Mouse (Mus musculus): ENCODE data around the gene Morc4. TPM values are rescaled to one million over a fixed set of nuclear protein-coding genes. Genes with fewer than 3 reads are reported as not detected.

Morc4 gene
- polyA plus RNA-seq, 1 experiment = 6.1 TPM

GRCm38 (mm10) chrX:139825402-139825801, 46.1 kb downstream of the Morc4 start:
- no peaks in the 10 kb centered on the region for H3K4me1 ChIP-seq (ENCODE audit: control insufficient read depth, insufficient read depth, low read length)
- TF ChIP-seq POLR2A (IDR thresholded peaks at IDR 0.05; ENCODE audit: low read depth, low read length) (no peak), CTCF (conservative IDR thresholded peaks at IDR 0.05; ENCODE audit: insufficient read depth, insufficient read length, low read depth, low read length) (no peak)
- no peaks in the 10 kb centered on the region for H3K36me3 ChIP-seq (ENCODE audit: control insufficient read depth, insufficient read depth, low read length)
- no peak overlapping the region for H3K4me3 ChIP-seq (ENCODE audit: insufficient read depth, low read depth, low read length)
- peak; percentile 54 for DNase-seq
- 65% methylated on average over 1 of the region's 1 CpGs for WGBS
- H3K27me3 ChIP-seq (replicated peaks; ENCODE audit: control insufficient read depth, insufficient read depth, low read length) = no peaks in the 10 kb centered on the region
- peak overlapping the region; percentile 45; the same call in 1 of the 2 replicates for H3K27ac ChIP-seq (ENCODE audit: insufficient read depth, low read depth, low read length)

GRCm38 (mm10) chrX:139815201-139815600, 56.3 kb downstream of the Morc4 start:
- peak; percentile 85 for DNase-seq
- TF ChIP-seq POLR2A (IDR thresholded peaks at IDR 0.05; ENCODE audit: low read depth, low read length) = no peak
- TF ChIP-seq CTCF (conservative IDR thresholded peaks at IDR 0.05; ENCODE audit: insufficient read depth, insufficient read length, low read depth, low read length) = no peak
- no peaks in the 10 kb centered on the region; the same call in 1 of the 2 replicates for H3K4me1 ChIP-seq (ENCODE audit: control insufficient read depth, insufficient read depth, low read length)
- 20% methylated on average over 5 of the region's 5 CpGs for WGBS
- no peak overlapping the region for H3K4me3 ChIP-seq (ENCODE audit: insufficient read depth, low read depth, low read length)
- H3K27ac ChIP-seq (ENCODE audit: insufficient read depth, low read depth, low read length) = peak overlapping the region; percentile 69; the same call in 1 of the 2 replicates
- no peaks in the 10 kb centered on the region for H3K36me3 ChIP-seq (ENCODE audit: control insufficient read depth, insufficient read depth, low read length)
- no peaks in the 10 kb centered on the region for H3K27me3 ChIP-seq (replicated peaks; ENCODE audit: control insufficient read depth, insufficient read depth, low read length)

- H3K4me1 ChIP-seq (ENCODE audit: control insufficient read depth, insufficient read depth, low read length) = no peaks in the 10 kb centered on the region; the same call in 1 of the 2 replicates
- 57% methylated on average over 8 of the region's 8 CpGs for WGBS
- TF ChIP-seq POLR2A (IDR thresholded peaks at IDR 0.05; ENCODE audit: low read depth, low read length) = no peak
- TF ChIP-seq CTCF (conservative IDR thresholded peaks at IDR 0.05; ENCODE audit: insufficient read depth, insufficient read length, low read depth, low read length) = no peak
- no peaks in the 10 kb centered on the region for H3K27me3 ChIP-seq (replicated peaks; ENCODE audit: control insufficient read depth, insufficient read depth, low read length)
- H3K4me3 ChIP-seq (ENCODE audit: insufficient read depth, low read depth, low read length) = no peak overlapping the region
- H3K27ac ChIP-seq (ENCODE audit: insufficient read depth, low read depth, low read length) = peak overlapping the region; percentile 69
- no peaks in the 10 kb centered on the region for H3K36me3 ChIP-seq (ENCODE audit: control insufficient read depth, insufficient read depth, low read length)
- DNase-seq = peak; percentile 57
Measured at GRCm38 (mm10) chrX:139814018-139814635, 57.4 kb downstream of the Morc4 start.

GRCm38 (mm10) chrX:139813299-139814002, 58.0 kb downstream of the Morc4 start:
- no peak for DNase-seq
- Histone ChIP-seq H3K36me3 (ENCODE audit: control insufficient read depth, insufficient read depth, low read length) (no peaks in the 10 kb centered on the region), H3K27ac (ENCODE audit: insufficient read depth, low read depth, low read length) (peak overlapping the region; percentile 69; the same call in 1 of the 2 replicates), H3K27me3 (replicated peaks; ENCODE audit: control insufficient read depth, insufficient read depth, low read length) (no peaks in the 10 kb centered on the region), H3K4me3 (ENCODE audit: insufficient read depth, low read depth, low read length) (no peak overlapping the region), H3K4me1 (ENCODE audit: control insufficient read depth, insufficient read depth, low read length) (no peaks in the 10 kb centered on the region; the same call in 1 of the 2 replicates)
- 62% methylated on average over 9 of the region's 9 CpGs for WGBS
- TF ChIP-seq CTCF (conservative IDR thresholded peaks at IDR 0.05; ENCODE audit: insufficient read depth, insufficient read length, low read depth, low read length) = no peak
- no peak for TF ChIP-seq POLR2A (IDR thresholded peaks at IDR 0.05; ENCODE audit: low read depth, low read length)

GRCm38 (mm10) chrX:139812636-139813298, 58.7 kb downstream of the Morc4 start:
- TF ChIP-seq CTCF (conservative IDR thresholded peaks at IDR 0.05; ENCODE audit: insufficient read depth, insufficient read length, low read depth, low read length) (no peak), POLR2A (IDR thresholded peaks at IDR 0.05; ENCODE audit: low read depth, low read length) (no peak)
- Histone ChIP-seq H3K27ac (ENCODE audit: insufficient read depth, low read depth, low read length) (peak overlapping the region; percentile 89), H3K36me3 (ENCODE audit: control insufficient read depth, insufficient read depth, low read length) (no peaks in the 10 kb centered on the region), H3K4me1 (ENCODE audit: control insufficient read depth, insufficient read depth, low read length) (no peaks in the 10 kb centered on the region; the same call in 1 of the 2 replicates), H3K27me3 (replicated peaks; ENCODE audit: control insufficient read depth, insufficient read depth, low read length) (no peaks in the 10 kb centered on the region), H3K4me3 (ENCODE audit: insufficient read depth, low read depth, low read length) (peak overlapping the region; percentile 50)
- WGBS = 32% methylated on average over 3 of the region's 3 CpGs
- DNase-seq = peak; percentile 49

GRCm38 (mm10) chrX:139808501-139808900, 63.0 kb downstream of the Morc4 start:
- H3K27me3 ChIP-seq (replicated peaks; ENCODE audit: control insufficient read depth, insufficient read depth, low read length) = no peaks in the 10 kb centered on the region
- DNase-seq = no peak
- WGBS = 57% methylated on average over 10 of the region's 10 CpGs
- H3K4me3 ChIP-seq (ENCODE audit: insufficient read depth, low read depth, low read length) = peak overlapping the region; percentile 72
- H3K4me1 ChIP-seq (ENCODE audit: control insufficient read depth, insufficient read depth, low read length) = peaks cover 11% of the 10 kb centered on the region; the same call in 1 of the 2 replicates
- TF ChIP-seq POLR2A (IDR thresholded peaks at IDR 0.05; ENCODE audit: low read depth, low read length) (no peak), CTCF (conservative IDR thresholded peaks at IDR 0.05; ENCODE audit: insufficient read depth, insufficient read length, low read depth, low read length) (no peak)
- H3K36me3 ChIP-seq (ENCODE audit: control insufficient read depth, insufficient read depth, low read length) = no peaks in the 10 kb centered on the region
- H3K27ac ChIP-seq (ENCODE audit: insufficient read depth, low read depth, low read length) = peak overlapping the region; percentile 93
